Mouse (Mus musculus): ENCODE measurements at regions not wholly inside any gene's neighbourhood (a gene's known extent, or its start where the extent isn't known, plus 50 kb on each side); places are given as distances from the start of the nearest gene placed in this dataset.

GRCm38 (mm10) chr4:70844742-70845141, 309.9 kb upstream of the Megf9 start:
- no peak for DNase-seq

GRCm38 (mm10) chr4:70810956-70811316, 276.1 kb upstream of the Megf9 start:
- DNase-seq: no peak

DNA sequence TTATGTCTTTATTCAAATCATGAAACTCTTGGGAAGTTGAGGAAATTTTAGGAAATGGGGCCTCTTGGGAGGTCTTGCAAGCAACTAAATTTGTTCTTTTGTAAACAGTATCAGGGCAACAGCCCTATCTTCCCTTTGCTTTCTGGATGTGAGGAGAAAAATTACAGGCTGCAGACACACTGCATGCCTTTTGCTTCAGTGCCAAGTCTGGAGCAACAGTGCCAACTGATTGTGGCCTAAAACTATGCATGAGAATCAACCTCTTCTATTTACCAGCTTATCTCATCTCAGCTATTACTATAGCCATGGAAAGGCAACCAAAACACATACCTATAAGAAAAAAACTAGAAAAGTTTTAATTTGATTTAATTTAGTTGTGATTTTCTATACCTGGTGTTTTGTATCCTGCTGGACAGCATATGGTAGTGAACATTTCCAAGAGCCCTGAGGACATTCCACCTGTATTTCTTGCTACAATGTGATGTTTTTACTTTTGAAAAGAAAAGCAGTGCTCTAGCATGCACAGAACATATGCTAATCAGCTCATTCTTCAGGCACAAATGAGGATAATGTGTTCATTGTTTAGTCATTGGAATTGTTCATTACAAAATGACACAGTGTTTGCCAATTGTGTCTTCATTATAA, 275.6 kb upstream of the Megf9 start:
- no peak for DNase-seq

DNA sequence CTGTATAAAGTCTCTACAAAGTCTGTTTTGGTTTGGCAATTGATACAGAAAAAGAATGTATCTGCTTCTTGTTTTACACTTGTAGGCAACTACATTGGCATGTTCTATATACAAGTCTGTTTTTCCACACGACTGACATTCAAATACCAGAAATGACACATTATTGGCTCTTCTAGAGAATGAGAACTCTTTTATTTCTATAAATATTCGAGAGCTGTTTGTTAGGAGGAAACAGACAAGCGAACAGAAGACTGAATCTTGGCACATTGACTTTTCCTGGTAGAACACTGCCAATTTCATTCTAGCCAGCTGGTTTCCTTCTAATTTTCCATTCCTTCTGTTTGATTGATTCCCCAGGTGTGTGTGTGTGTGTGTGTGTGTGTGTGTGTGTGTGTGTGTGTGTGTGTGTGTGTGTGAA, 270.1 kb upstream of the Megf9 start:
- no peak for DNase-seq

- DNase-seq: no peak
Observed at GRCm38 (mm10) chr4:70798483-70798882, 263.7 kb upstream of the Megf9 start.

DNA sequence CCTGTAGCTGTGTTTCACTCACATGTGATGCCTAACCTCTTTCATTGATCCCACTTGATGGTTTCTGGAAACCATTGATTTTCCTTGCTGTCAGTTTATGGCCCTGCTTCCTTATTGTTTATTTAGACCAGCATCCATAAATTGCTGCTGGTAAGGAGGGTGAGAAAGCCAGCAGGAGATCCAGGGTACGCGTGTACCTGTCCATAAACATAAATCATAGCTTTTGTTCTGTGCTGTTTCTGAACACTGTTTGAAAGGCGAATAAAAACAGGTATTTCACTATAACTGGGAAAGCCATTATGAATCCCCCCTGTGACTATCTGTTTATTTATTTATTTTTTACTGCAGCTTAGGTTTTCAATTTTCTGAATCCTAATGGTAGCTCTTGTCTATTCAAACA, 263.1 kb upstream of the Megf9 start:
- no peak for DNase-seq

GRCm38 (mm10) chr4:70783487-70783886, 248.7 kb upstream of the Megf9 start:
- DNase-seq: no peak

DNA sequence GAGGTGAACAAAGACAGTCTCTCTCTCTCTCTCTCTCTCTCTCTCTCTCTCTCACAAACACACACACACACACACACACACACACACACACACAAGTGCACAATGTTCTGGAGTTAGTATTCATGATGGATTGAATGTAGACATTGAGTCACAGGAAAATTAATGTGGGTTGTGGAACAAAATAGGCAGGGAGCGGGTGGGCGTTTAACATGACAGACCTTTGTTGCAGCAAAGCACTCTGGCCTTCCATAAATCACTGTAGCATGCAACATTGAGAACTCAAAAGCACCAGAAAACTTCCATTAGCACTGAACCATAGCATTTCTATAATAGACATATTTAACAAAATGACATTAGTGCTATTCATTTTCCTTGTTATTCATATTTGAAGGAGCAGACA, 246.8 kb upstream of the Megf9 start:
- DNase-seq: no peak

DNA sequence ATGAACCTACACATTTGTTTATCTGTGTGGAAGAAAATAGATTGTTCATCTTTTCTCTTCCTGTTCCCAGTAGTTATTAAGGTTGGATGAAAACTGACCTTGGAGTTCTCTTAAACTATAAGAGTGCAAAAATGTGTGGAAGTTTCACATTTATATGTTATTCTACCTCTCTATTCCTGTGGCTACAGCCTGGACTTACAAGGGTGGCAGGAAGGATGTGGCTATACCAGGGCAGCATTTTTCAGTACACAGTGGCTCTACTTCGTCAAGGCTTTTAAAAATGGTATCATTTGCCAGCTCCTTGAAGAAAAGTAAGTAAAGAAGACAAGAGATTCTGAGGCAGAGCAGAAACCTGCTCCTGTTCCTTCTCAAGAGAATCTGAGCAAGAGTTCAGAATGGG, 241.5 kb upstream of the Megf9 start:
- no peak for DNase-seq

DNA sequence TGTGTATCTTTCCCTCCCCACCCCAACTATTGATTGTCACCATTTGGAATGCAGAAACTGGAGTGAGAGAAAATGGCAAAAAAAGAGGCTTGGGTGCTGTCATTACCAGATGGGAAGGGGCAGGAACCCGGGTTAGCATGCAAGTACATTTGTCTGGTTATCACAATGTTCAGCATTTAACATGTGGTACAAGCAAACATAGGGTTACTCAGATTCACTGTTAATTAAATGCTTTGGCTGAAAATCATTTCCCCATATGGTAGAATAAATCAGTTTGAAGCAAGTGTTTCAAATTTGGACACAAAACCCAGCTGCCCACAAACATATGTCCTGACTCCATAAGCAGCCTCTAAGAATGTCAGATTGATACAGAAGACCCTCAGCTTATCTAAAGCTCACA, 208.6 kb upstream of the Megf9 start:
- DNase-seq: no peak

DNA sequence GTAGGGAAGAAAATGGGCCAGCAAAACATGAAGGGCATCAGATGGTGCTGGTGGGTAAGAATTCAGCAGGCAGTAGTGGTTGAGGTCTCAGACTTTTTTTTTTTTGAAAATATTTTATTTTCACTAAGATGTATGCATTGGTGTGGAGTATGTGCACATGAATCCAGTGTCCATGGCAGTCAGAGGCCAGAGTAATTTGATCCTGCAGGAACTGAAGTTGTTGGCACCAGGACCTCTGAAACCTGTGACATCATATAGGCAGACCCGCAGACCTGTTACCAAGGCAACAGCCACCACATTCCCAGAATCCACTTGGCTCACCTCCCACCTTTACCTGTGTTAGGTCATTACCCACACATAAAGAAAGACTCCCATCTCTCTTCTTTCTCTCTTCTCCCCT, 207.2 kb upstream of the Megf9 start:
- DNase-seq: no peak

DNA sequence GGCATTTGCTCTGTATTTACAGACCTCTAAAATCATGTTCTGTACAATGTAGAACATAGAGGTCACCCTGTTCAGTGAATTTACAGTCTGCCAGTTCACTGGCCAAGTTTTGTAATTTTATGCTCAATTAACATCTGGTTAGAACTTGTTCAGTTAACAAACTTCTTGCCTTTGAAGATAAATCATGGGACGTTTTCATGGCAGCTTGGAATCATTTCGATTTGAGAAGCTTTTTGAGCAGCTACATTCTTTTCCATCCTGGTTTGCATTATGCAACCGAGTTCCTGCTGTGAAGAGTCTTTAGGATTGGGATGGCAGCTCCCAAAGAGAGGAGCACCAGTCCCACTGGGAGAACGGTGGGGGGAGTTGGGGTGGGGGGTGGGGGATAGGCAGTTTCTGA, 206.3 kb upstream of the Megf9 start:
- DNase-seq: no peak

DNA sequence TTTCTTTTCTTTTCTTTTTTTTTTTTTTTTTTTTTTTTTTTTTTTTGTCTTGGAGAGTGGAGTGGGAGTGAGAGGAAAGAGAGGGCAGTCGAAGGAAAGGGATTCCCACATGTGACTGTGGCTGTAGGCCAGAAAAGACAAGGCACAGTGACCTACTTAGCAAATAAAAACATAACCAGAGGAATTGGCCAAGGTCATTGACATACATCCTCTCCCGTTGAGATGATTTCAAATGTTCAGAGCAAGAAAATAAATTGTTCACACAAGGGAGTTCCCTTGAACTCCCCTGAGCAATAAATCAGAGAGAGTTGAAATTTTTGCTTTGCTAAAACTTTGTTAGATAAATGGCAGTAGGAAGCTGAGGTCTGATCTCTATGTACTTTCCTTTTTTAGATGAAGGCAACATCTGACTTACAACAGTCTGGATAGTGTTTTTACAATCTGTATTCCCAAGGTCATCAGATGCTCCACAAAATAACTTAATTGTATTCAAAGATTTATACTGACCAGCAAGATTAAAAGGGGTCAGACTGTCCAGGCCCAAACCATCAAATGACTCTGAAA, 174.4 kb upstream of the Megf9 start:
- DNase-seq: peak; percentile 68

DNA sequence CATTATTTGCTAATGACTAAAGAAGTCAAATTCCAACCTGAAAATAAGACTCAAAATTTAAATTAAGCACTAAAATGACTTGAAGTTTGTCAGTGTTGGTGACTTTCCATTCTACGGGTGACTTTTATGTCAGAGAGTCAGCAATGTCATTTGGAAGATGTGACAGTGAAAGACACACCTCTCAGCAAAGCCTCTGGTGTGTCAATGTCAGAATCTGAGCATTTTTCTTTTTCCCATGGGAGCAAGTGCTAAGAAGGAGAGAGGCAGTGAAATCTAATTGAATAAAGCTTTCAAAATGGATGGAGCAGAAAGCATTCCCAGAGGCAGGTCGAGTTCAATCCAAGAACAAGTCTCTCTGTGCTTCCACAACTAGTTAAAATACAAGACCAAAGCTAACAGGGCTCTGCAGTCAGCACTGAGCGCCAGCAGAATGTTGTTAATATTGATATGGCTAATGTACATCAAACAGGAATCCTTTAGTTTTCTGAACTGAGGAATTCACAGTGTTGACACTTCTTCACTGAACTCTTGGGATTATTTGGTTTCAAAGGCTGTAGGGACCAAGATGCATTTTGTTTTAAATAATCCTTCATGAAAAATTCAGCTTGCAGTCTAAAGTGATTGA, 170.4 kb upstream of the Megf9 start:
- no peak for DNase-seq

DNA sequence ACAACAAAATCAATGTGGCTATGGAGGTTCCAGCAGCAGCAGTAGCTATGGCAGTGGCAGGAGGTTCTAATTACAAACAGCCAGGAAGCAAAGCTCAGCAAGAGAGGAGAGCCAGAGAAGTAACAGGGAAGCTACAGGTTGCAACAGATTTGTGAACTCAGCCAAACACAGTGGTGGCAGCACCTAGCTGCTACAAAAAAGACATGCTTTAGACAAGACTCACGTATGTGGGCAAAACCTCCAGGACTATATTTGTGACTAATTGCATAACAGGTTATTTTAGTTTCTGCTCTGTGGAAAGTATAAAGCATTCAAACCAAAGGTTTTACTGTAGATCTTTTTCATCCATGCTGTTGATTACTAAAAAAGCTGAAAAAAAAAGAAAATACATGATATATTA, 166.1 kb upstream of the Megf9 start:
- DNase-seq: no peak

DNA sequence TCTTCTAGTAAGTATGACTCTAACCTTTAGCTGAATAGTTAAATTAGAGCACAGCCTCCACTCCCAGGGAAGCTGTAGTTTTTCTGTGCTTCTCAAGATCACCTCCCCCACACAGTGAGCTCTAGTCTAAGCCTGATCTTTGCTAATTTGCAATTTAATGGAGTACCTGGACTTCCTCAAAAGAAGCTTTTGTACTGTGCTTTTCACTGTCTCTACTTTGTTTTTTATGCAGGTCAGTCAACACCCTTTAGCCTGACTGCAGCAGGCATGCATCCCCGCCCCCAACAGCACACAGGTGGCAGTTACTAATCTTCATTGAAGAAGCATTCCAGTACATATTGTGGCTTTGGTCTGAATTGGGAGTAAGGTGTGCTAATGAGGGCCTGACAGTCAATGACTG, 129.4 kb upstream of the Megf9 start:
- DNase-seq: no peak

DNA sequence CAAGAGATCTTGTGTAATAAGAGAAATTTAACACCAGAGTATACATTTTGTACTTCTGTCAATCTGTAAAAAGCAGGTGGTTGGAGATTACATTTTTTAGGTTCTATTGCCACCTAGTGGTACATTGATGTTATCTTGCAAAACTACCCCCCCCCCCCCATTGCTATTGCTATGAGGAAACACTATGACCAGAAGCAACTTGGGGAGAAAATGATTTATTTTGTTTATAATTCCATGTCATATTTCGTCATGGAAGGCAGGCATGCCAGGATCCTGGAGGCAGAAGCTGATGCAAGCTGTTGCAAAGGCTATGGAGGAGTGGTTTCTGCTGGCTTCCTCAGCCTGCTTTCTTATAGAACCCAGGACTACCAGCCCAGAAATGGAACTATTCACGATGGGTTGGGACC, 86.6 kb upstream of the Megf9 start:
- peak; percentile 62 for DNase-seq

GRCm38 (mm10) chr4:70619636-70620287, 85.0 kb upstream of the Megf9 start:
- DNase-seq: no peak

- DNase-seq: no peak
Observed at GRCm38 (mm10) chr4:70615794-70616193, 81.0 kb upstream of the Megf9 start.

DNA sequence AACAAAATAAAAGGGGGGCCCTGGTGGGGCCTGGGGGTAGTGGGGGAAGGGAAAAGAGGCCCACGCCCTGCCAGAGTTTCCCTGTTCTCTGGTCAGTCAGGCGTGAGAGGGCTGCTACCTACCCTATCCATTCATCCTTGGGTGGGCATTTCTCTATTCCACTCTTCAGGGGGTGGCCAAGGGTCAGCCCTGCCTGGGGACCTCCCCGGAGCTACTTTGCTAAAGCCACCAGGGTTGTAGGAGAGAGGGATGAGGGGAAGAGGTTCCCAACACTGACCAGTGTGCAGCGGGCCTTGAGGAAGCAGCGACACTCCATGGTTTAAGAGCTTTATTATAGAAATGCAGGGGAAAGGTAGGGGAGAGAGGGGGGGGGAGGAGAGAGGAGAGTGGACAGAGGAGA, 79.6 kb upstream of the Megf9 start:
- no peak for DNase-seq

GRCm38 (mm10) chr4:70603209-70603852, 68.5 kb upstream of the Megf9 start:
- DNase-seq: peak; percentile 45

DNA sequence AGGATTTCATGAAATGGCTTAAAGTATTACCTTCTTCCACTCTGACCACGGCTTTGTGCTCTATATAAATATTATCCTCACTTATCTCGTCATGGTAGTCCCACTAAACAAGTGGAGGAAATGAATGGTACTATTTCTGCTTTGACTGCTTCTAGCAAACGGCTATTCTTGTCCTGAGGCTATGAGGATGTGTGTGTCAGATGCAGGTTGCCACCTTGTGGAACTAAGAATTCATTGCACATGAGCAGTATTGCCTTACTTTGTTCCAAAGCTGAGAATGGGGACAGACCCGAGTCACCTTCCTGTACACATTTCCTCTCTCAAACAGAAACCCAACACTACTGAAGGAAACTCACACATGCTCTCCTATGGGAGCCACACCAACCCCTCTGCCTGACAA, 66.5 kb upstream of the Megf9 start:
- DNase-seq: peak; percentile 31

Data from adrenal gland, postnatal 14 days (tissue).